Mouse (Mus musculus) layer of hippocampus, postnatal 10 days (tissue): ENCODE measurements around the gene Plac1. TPM values are rescaled to one million over a fixed set of nuclear protein-coding genes. Genes with fewer than 3 reads are reported as not detected.
"Not testable (repeated sequence)": the region's sequence is repeated elsewhere in the genome, so short reads cannot be mapped to it uniquely, and the experiment has no call there.

ENCODE experiments used
- DNase-seq, 2 experiments: peaks; one replicate each; pipeline ENCODE4 v3.0.0; 2021; ENCODE audit warnings: low spot score in 2 of 2
- long read RNA-seq: library from polyadenylated mRNA; stranded (forward); transcript quantifications from one replicate; pipeline ENCODE4 v2.0.0, GENCODE M21; 2023
- total RNA-seq, 2 experiments: library from RNA; stranded (reverse); gene quantifications; 2 replicates each; pipeline ENCODE4 v1.2.3; 2021

Plac1 gene
- total RNA-seq: not detected
- long read RNA-seq: 0 reads

- no peak for DNase-seq
Observed at GRCm38 (mm10) chrX:53240011-53240410, at the start of gene Plac1. TSS of gene Plac1 (minus strand) at chrX:53240111.

- DNase-seq: no peak
Observed at GRCm38 (mm10) chrX:53287924-53288323, 48.0 kb upstream of the Plac1 start.

GRCm38 (mm10) chrX:53273124-53273523 is 33.2 kb upstream of the Plac1 start, which contains the start of gene Fam122c:
TSS of gene Fam122c (plus strand) at chrX:53273424.
- no peak for DNase-seq

- DNase-seq: not testable (repeated sequence)
Observed at GRCm38 (mm10) chrX:53271628-53272027, 31.7 kb upstream of the Plac1 start.

- DNase-seq: no peak
Observed at GRCm38 (mm10) chrX:53270063-53270432, 30.1 kb upstream of the Plac1 start.

GRCm38 (mm10) chrX:53269289-53270062 is 29.6 kb upstream of the Plac1 start, which contains the start of gene Fam122b:
TSS of gene Fam122b (minus strand) at chrX:53269805.
- DNase-seq: peak; percentile 85 to 91

- DNase-seq: peak; percentile 16 to 36
Observed at GRCm38 (mm10) chrX:53268856-53269255, 28.9 kb upstream of the Plac1 start.

GRCm38 (mm10) chrX:53266186-53266585 is 26.3 kb upstream of the Plac1 start:
- no peak for DNase-seq

- no peak for DNase-seq
Observed at GRCm38 (mm10) chrX:53255195-53255594, 15.3 kb upstream of the Plac1 start.

GRCm38 (mm10) chrX:53237971-53238370 is 1.9 kb downstream of the Plac1 start:
- no peak for DNase-seq

- DNase-seq: no peak
Observed at GRCm38 (mm10) chrX:53236404-53236803, 3.5 kb downstream of the Plac1 start.

GRCm38 (mm10) chrX:53233689-53234088 is 6.2 kb downstream of the Plac1 start:
- no peak for DNase-seq

- peak; percentile 11 to 20 for DNase-seq
Observed at GRCm38 (mm10) chrX:53231965-53232364, 7.9 kb downstream of the Plac1 start.

- DNase-seq: no peak
Observed at GRCm38 (mm10) chrX:53224353-53224944, 15.5 kb downstream of the Plac1 start.

GRCm38 (mm10) chrX:53220855-53221254 is 19.1 kb downstream of the Plac1 start:
- DNase-seq: no peak

GRCm38 (mm10) chrX:53214557-53215229 is 25.2 kb downstream of the Plac1 start:
- no peak for DNase-seq

- DNase-seq: no peak
Observed at GRCm38 (mm10) chrX:53213838-53214237, 26.1 kb downstream of the Plac1 start.

- DNase-seq: no peak
Observed at GRCm38 (mm10) chrX:53212485-53212884, 27.4 kb downstream of the Plac1 start.

GRCm38 (mm10) chrX:53211756-53212483 is 28.0 kb downstream of the Plac1 start:
- peak; percentile 20 to 39 for DNase-seq

- DNase-seq: no peak
Observed at GRCm38 (mm10) chrX:53209431-53209830, 30.5 kb downstream of the Plac1 start.

GRCm38 (mm10) chrX:53204690-53205311 is 35.1 kb downstream of the Plac1 start:
- no peak for DNase-seq
